Mouse (Mus musculus) midbrain, embryonic 10.5 days (tissue): ENCODE data around the gene Tmc5. TPM values are rescaled to one million over a fixed set of nuclear protein-coding genes. Genes with fewer than 3 reads are reported as not detected.
A peak's percentile ranks its signal among the peaks of the same experiment; 100 is the strongest.

Experiments used
- DNase-seq: peaks from one replicate; pipeline ENCODE4 v3.0.0-alpha.2; 2017; ENCODE audit warnings: low spot score
- H3K27ac ChIP-seq: fragments of 300-500 bp; sonication (generic); replicated peaks from 2 replicates; pipeline ENCODE4 v1.5.1; 2016; ENCODE audit warnings: mild to moderate bottlenecking
- H3K27me3 ChIP-seq: fragments of 300-500 bp; sonication (generic); 2 replicates; pipeline ENCODE4 v1.6.1; 2016; ENCODE audit warnings: low read depth, mild to moderate bottlenecking; ENCODE audit not compliant: poor library complexity, severe bottlenecking
- H3K36me3 ChIP-seq: fragments of 300-500 bp; sonication (generic); 2 replicates; pipeline ENCODE4 v1.6.1; 2016; ENCODE audit warnings: mild to moderate bottlenecking, moderate library complexity
- H3K4me1 ChIP-seq: fragments of 300-500 bp; sonication (generic); 2 replicates; pipeline ENCODE4 v1.6.1; 2016
- H3K4me3 ChIP-seq: fragments of 300-500 bp; sonication (generic); 2 replicates; pipeline ENCODE4 v1.5.1; 2016; ENCODE audit warnings: mild to moderate bottlenecking, moderate library complexity
- H3K9me3 ChIP-seq: fragments of 300-500 bp; sonication (generic); replicated peaks from 2 replicates; pipeline ENCODE4 v1.6.1; 2016; ENCODE audit warnings: mild to moderate bottlenecking
- WGBS: fragments of 180-500 bp; shearing (Covaris S2); methylation state at CpG from one replicate; pipeline ENCODE4 v1.1.7; 2016; 5-methylcytosine and 5-hydroxymethylcytosine counted together
- polyA plus RNA-seq: library from polyadenylated mRNA; unstranded; fragments of >200 nt; fragmentation: Nextera tagmentation; extraction: Ambion mirVana; gene quantifications from 2 replicates; pipeline ENCODE4 v1.2.1, GENCODE M21; 2016

The Tmc5 gene
- polyA plus RNA-seq, 1 experiment from 2014 or later: 0.19 TPM

DNA sequence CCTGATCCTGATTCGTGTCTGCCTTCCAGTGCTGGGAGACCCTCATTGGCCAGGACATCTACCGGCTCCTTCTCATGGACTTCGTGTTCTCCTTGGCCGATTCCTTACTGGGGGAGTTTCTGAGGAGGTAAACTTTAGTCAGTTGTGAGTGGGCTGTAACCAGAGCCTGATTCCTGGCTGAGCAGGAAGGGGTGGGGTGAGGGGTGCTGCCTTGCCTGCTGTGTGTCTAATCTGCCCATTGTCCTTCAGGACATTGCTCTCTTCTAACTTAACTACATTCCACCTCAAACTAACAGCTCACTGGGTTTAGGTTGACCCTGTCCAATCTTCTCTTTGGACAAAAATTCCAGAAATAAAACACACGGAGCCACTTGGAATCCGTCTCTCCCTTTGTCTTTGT, 59.6 kb downstream of the Tmc5 start:
- 24% methylated on average over 6 of the region's 6 CpGs for WGBS
- Histone ChIP-seq H3K9me3 (no peaks in the 10 kb centered on the region), H3K4me3 (no peak overlapping the region), H3K36me3 (no peaks in the 10 kb centered on the region), H3K4me1 (peaks cover 6% of the 10 kb centered on the region), H3K27me3 (no peaks in the 10 kb centered on the region), H3K27ac (peak overlapping the region; percentile 55)
- no peak for DNase-seq

DNA sequence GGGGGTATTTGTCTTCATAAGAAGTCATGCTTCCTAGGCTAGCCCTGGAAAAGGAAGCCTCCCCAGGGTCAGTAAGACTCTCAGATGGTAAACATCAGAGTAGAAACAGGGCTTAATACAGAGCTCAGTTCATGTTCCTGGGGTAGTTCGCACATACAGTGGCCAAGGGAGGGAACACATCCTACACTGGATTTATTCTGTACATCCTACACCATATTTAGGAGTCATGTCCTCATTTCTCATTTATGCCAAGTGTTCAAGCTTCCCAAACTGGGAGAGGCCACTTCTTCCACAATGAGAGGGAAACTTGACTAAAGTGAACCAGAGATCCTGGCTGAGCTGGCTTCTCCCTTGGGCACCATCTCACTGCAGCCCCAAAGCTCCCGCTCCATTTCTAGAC, 70.7 kb downstream of the Tmc5 start:
- no peaks in the 10 kb centered on the region for H3K27me3 ChIP-seq
- H3K27ac ChIP-seq: no peak overlapping the region
- no peak overlapping the region for H3K4me3 ChIP-seq
- peaks cover 10% of the 10 kb centered on the region for H3K9me3 ChIP-seq
- H3K4me1 ChIP-seq: no peaks in the 10 kb centered on the region
- no peaks in the 10 kb centered on the region for H3K36me3 ChIP-seq
- WGBS: 92% methylated on average over 2 of the region's 2 CpGs
- DNase-seq: no peak

DNA sequence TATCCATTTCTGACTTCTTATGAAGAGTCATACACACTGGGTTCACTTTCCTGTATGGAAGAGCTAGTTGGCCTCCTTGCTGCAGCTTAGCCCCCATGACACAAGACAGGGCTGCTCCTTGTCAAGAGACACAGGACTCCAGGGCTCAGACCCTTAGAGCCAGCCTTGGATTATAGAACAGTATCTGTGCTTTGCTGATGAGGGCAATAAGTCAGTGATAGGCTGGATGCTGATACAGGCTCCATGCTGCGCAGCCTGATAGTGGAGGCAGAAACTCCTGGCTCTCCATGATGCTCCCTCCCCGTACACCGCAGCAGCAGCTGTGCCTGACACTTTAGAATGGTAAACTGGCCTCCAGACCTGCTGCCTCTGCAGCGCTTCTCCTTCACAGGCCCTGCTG, 73.0 kb downstream of the Tmc5 start:
- WGBS: 72% methylated on average over 4 of the region's 4 CpGs
- no peaks in the 10 kb centered on the region for H3K9me3 ChIP-seq
- DNase-seq: no peak
- no peaks in the 10 kb centered on the region for H3K36me3 ChIP-seq
- no peak overlapping the region for H3K4me3 ChIP-seq
- H3K4me1 ChIP-seq: no peaks in the 10 kb centered on the region
- H3K27me3 ChIP-seq: no peaks in the 10 kb centered on the region
- H3K27ac ChIP-seq: no peak overlapping the region

DNA sequence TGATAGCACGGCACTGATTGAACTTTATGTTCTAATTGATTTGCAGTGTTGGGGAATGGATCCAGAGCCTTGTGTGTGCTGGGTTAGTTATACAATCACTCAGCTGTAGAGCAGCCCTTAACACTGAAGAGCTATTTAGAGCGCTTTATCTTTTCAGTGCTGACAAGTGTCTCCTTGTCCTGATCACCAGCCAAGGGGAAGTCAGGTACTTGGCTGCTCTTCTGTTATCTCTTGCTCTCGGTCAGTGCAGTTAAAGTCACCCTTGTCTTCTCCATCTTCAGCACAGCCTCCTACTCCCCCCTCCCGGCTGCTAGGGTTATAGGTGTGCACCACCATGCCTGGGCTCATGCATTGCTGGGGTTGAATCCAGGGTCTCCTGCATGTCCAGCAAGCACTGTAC, 79.7 kb downstream of the Tmc5 start:
- no peaks in the 10 kb centered on the region for H3K9me3 ChIP-seq
- H3K27me3 ChIP-seq: no peaks in the 10 kb centered on the region
- DNase-seq: no peak
- no peaks in the 10 kb centered on the region for H3K4me1 ChIP-seq
- WGBS: 90% methylated on average over 4 of the region's 4 CpGs
- H3K27ac ChIP-seq: no peak overlapping the region
- no peaks in the 10 kb centered on the region for H3K36me3 ChIP-seq
- no peak overlapping the region for H3K4me3 ChIP-seq

DNA sequence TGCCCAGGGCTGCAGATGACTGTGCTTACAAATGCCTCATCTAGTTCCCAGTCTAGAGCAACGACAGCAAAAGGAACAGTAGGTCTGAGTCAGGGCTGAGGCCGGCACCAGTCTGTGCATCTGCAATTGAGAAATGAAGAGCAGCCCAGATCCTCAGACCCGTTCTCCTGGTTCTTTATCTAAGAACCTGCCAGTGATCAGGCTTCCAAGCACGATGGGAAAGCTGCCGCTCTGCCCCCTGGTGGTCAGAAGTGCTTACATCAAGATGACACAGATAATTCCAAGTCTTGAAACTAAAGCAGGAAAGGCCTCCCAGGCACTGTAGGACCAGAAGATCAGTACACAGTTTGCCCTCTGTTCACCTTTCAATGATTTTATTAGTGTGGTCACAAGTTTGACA, 91.1 kb downstream of the Tmc5 start:
- Histone ChIP-seq H3K4me3 (no peak overlapping the region), H3K36me3 (peaks cover 64% of the 10 kb centered on the region), H3K27ac (no peak overlapping the region), H3K4me1 (peaks cover 8% of the 10 kb centered on the region; the same call in 1 of the 2 replicates), H3K9me3 (no peaks in the 10 kb centered on the region), H3K27me3 (no peaks in the 10 kb centered on the region)
- peak; percentile 84 for DNase-seq
- WGBS: 32% methylated on average over 5 of the region's 5 CpGs

DNA sequence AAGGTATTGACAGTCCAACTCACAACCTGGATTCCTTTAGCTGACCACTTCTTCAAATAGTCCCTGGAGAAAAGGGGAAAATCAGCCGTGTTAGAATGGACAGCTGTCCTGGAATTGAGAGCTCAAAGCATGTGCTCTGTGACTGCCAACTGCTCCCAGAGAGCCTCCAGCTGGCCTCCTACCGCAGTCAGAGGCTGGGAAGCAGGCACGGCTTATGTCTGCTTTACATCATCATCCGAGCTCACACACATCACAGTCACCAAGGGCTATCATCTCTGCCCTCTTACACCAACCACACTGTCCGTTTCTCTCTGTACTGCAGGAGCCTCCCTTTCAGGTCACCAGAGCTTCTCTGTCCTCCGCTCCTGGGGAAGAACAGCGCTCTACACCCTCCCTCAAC, 92.0 kb downstream of the Tmc5 start:
- no peaks in the 10 kb centered on the region for H3K9me3 ChIP-seq
- H3K4me3 ChIP-seq: no peak overlapping the region
- DNase-seq: no peak
- no peaks in the 10 kb centered on the region for H3K27me3 ChIP-seq
- peaks cover 73% of the 10 kb centered on the region for H3K36me3 ChIP-seq
- no peak overlapping the region for H3K27ac ChIP-seq
- peaks cover 8% of the 10 kb centered on the region; the same call in 1 of the 2 replicates for H3K4me1 ChIP-seq
- 88% methylated on average over 7 of the region's 7 CpGs for WGBS

DNA sequence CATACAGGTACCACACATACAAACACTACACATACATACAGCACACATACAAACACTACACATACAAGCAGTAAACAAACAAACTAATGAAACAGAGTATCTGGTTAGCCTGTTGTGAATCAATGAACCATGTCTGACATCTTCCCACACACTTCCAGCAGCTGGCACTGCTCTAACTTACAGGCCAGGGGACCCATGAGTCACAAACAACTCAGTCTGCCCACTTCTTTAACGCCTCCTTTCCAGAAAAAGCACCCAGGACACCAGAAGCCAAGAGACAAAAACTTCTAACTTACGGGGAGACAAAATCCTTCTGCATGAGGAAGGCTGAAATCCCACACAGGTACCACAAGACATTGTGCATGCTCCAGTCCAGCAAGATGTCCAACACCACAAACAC, 94.2 kb downstream of the Tmc5 start:
- Histone ChIP-seq H3K4me1 (no peaks in the 10 kb centered on the region), H3K27ac (no peak overlapping the region), H3K27me3 (no peaks in the 10 kb centered on the region), H3K4me3 (no peak overlapping the region), H3K36me3 (peaks cover 94% of the 10 kb centered on the region), H3K9me3 (no peaks in the 10 kb centered on the region)
- 93% methylated on average over 2 of the region's 2 CpGs for whole genome bisulfite sequencing
- DNase-seq: no peak

DNA sequence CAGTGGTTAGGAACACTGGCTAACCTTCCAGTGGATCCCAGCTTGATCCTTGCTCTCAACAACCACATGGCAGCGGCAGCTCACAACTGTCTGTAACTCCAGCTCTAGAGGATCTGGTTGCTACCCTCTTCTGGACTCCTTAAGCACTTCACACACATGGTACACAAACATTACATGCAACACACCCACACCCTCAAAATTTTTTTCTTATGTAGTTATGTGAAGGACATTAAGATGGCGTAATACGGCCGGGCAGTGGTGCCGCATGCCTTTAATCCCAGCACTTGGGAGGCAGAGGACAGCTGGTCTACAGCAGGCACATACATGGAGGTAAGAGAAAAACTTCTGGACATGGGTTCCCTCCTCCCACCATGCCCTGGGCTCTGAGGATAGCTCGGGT, 99.0 kb downstream of the Tmc5 start:
- no peak for DNase-seq
- Histone ChIP-seq H3K27ac (no peak overlapping the region), H3K4me3 (no peak overlapping the region), H3K36me3 (peaks cover 79% of the 10 kb centered on the region), H3K27me3 (no peaks in the 10 kb centered on the region), H3K4me1 (no peaks in the 10 kb centered on the region), H3K9me3 (no peaks in the 10 kb centered on the region)
- 95% methylated on average over 6 of the region's 6 CpGs for WGBS

DNA sequence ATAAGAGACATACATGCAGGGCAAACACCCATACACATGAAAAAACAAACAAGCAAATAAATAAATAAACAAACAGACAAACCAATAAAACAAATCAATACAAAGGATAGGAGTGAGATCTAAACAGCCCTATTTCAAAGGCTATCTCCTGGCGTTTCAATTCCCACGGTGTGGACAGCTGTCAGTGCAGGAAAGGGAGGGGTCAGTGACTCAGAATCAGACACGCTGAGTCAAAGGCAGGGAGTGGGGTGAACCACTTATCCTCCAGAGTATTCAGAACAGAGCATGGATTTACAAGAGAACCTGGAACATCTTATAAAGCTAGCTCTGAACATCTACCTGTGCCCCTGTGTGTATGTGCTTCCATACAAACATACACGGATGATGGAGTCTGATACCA, 100.1 kb downstream of the Tmc5 start:
- no peak overlapping the region for H3K27ac ChIP-seq
- DNase-seq: no peak
- no peaks in the 10 kb centered on the region for H3K4me1 ChIP-seq
- peaks cover 78% of the 10 kb centered on the region for H3K36me3 ChIP-seq
- no peaks in the 10 kb centered on the region for H3K9me3 ChIP-seq
- no peak overlapping the region for H3K4me3 ChIP-seq
- 80% methylated on average over 4 of the region's 4 CpGs for WGBS
- no peaks in the 10 kb centered on the region for H3K27me3 ChIP-seq

DNA sequence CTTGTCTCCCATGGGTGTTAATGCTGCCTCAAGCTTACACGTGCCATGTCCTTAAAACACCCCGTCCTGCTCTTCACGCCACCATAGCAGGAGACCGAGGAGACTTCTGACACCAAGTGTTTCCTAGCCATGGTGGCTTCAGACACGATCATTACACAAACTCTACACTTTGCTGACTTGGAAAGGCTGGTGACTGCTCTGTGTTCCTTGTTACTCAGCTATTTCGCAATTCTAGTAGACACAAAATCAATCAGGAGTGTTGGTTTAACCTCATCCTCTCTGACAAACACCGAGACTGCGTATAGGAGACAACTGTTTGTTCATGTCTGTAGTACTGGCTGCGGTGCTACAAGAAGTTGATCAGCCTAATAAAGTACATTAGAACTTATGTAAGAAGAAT, 101.8 kb downstream of the Tmc5 start:
- H3K4me1 ChIP-seq: peaks cover 7% of the 10 kb centered on the region
- no peak overlapping the region for H3K27ac ChIP-seq
- no peaks in the 10 kb centered on the region for H3K27me3 ChIP-seq
- H3K36me3 ChIP-seq: peaks cover 72% of the 10 kb centered on the region
- H3K9me3 ChIP-seq: no peaks in the 10 kb centered on the region
- DNase-seq: no peak
- WGBS: 96% methylated on average over 9 of the region's 9 CpGs
- H3K4me3 ChIP-seq: no peak overlapping the region

DNA sequence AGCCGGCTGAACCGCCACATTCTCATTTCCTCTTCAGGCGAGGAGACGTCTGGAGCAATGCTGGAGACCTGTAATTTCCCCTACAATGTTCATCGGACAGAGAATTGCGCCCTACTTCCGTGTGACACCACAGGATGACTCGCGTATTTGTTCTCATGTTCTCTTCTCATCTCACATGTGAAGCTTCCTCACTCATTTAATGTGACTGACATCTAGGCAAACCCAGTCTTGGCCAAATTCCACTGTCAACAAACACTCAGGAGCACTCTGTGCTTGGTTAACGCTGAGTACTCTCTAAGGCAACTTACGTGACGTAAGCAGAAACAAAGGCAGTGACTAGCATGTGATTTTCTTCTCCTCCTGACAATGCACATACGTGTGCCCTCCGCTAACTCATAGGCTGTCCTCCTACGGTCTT, 106.1 kb downstream of the Tmc5 start:
- DNase-seq: no peak
- Histone ChIP-seq H3K27ac (no peak overlapping the region), H3K4me3 (no peak overlapping the region), H3K36me3 (peaks cover 30% of the 10 kb centered on the region), H3K9me3 (no peaks in the 10 kb centered on the region), H3K27me3 (peaks cover 4% of the 10 kb centered on the region; the same call in 1 of the 2 replicates), H3K4me1 (peaks cover 33% of the 10 kb centered on the region)
- WGBS: 96% methylated on average over 15 of the region's 15 CpGs

DNA sequence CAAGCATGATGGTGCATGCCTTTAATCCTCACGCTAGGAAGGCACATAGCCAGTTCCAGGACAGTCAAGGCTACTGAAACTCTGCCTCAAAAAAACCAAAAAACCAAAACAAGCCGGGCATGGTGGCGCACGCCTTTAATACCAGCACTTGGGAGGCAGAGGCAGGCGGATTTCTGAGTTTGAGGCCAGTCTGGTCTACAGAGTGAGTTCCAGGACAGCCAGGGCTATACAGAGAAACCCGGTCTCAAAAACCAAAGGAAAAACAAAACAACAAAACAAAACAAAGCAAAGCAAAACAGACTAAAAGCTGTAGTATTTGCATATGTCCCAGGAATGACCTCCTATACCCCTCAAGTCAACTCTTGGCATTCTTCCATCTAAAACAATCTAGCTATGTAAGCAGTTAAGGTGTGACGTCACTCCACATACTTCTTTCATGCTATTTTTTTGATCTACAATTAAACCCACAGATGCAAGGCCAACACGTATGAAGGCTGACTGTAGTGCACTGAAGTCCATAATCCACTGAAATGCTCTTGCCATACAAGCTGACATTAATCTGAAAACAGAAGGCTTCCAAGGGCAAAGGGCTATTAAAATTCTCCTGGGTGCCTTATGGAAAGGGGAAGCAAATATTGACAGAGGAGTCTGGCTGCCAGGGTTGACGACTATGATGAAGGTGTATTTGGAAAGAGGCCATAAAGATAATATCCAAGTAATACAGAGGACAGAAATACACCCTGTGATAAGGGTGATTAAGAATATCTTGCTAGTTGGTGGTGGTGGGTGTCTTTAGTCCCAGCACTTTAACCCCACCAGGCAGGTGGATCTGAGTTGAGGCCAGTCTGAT, 107.1 kb downstream of the Tmc5 start:
- 89% methylated on average over 9 of the region's 9 CpGs for WGBS
- Histone ChIP-seq H3K27ac (no peak overlapping the region), H3K4me1 (peaks cover 33% of the 10 kb centered on the region), H3K9me3 (no peaks in the 10 kb centered on the region), H3K27me3 (peaks cover 4% of the 10 kb centered on the region; the same call in 1 of the 2 replicates), H3K4me3 (peak overlapping the region; percentile 90), H3K36me3 (peaks cover 22% of the 10 kb centered on the region)
- no peak for DNase-seq

DNA sequence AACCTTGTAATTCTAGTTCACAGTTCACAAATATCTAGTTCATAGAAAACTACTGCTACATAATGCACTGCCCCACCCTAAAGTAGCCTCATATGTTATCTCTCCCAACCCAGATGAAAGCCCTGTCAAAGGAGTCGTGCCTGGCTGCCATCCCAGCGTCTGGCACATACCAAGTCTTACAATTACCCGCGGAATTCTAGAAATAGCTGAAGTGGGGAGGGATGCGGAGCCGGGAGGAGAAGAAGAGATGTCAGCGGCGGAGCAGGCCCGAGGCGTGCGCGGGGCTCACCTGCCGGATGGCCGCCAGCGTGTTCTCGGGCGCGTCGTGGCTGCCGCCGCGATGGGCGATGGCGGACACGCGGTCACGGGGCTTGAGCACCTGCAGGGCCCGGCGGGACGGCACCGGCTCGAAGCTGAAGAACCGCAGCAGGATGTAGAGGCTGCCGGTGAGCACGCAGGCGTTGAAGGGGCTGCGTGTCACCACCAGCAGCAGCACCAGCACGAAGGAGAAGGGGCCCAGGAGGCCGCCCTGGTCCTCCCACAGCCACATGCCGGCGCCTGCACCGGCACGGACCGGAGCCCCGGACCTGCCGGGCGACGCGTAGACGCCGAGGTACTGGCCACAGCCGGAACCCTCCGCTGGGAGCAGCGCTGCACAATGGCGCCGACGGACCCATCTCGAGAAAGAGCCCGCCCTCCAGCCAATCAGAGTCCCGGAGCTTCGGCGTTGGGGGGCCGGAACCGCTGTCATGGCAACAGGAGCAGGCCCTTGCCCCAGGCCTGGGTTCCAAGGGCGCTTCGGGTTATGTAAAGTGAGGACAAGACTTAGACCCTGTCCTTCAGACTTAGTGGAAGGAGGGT, 108.2 kb downstream of the Tmc5 start, which contains the start of gene Gde1:
Gene Gde1 (minus strand): TSS at position 678 of the 861 bp plus-strand sequence.
- under 1% methylated on average over 66 of the region's 66 CpGs for WGBS
- no peaks in the 10 kb centered on the region for H3K9me3 ChIP-seq
- peaks cover 22% of the 10 kb centered on the region for H3K36me3 ChIP-seq
- peaks cover 4% of the 10 kb centered on the region; the same call in 1 of the 2 replicates for H3K27me3 ChIP-seq
- H3K4me1 ChIP-seq: peaks cover 33% of the 10 kb centered on the region
- peak; percentile 95 for DNase-seq
- peak within 1 kb of the TSS; percentile 90 for H3K4me3 ChIP-seq
- H3K27ac ChIP-seq: peak within 1 kb of the TSS; percentile 94
